Mouse (Mus musculus) fibroblast of lung, adult 2 months (primary cell): ENCODE results near the gene Tbc1d5.
A peak's percentile ranks its signal among the peaks of the same experiment; 100 is the strongest.

ENCODE experiments used
- DNase-seq: peaks from one replicate; pipeline ENCODE4 v3.0.0-alpha.2; 2011; ENCODE audit warnings: low read depth

Gene Tbc1d5

DNA sequence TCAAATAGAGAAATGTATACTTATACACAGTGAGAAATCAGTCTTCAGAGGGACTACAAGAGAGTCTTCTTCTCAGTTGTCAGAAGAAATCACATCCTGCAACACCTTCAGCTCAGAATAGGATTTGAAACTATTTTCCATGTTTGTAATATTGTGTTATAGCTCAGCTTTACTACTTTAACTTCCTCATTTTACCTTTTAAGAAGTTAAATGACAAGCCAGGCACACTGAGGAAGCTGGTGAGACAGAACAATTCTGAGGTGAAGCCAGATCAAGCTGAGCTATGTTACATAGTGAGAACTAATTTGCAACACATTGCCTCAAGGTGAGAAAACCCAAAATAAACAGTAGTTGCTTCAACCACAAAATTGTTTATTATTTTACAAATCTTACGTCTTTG is 135.3 kb downstream of the Tbc1d5 start:
- DNase-seq = no peak

DNA sequence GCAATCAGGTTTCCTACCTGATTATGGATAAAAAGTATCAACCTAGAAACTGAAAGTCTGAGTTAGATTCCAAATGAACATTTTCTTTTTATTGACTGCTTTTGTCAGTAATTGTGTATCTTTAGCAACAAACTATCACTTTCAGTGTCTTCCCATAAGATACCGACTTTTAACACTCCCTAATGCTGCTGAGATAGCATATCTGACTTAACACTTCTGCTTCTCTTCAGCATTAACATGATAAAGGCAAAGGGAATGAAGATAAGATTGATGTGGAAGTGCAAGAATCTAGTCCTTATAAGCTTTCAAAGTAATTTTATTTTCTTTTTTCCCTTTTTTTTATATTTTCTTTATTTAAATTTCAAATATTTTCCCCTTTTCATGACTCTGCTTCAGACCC is 138.3 kb downstream of the Tbc1d5 start:
- DNase-seq = no peak

DNA sequence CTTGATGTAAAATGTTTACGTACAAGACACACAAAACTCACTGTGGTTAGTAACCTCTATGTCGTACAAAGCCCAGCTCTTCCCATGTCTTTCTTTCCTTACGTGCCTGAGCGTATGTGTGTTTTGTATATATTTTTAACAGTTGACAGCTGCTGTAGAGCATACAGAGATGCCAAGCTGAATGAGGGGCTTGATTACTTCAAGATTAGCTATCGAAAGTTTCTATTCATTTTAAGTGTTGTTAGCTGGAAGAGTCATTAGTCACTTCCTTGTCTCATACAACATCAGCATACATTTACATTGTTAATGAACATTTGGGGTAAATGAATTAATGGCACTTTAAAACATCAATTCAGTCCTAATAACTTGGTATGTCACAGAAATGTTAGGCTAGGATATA is 155.9 kb downstream of the Tbc1d5 start:
- DNase-seq = no peak

DNA sequence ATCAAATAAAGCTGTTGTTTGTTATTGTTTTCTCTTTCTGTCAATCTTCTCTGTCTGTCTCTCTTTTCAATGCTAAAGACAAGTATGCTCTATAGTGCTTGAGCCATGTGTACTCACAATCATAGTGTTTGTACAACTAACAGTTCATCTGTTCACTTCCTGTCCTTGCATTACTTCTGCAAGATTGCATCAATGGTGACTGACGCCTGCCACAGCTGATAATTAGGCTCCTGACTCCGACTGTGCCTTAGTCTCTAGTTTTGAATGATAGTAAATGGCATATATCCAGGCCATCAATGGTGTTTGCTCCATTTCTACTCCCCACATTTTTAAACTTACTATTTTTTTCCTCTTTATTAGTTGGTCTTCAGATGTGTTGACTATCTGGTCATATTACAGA is 162.8 kb downstream of the Tbc1d5 start:
- no peak for DNase-seq

DNA sequence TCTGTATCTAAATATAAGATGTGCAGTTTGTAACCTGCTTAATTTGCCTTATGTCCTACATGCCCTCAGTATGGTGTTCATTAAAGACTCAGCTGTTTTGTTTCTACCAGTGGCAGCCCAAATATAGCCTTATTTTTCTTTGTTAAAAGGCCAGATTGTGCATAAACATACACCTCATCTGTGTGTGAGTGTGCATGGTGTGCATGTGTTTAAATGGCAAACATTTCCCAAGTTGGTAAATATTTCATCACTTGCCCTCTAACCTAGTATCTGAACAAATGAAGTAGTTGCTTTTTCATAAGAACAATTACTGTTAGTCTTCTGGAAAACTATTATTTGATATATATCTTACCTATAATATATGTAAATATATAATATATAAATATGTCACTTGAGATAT is 165.2 kb downstream of the Tbc1d5 start:
- no peak for DNase-seq

DNA sequence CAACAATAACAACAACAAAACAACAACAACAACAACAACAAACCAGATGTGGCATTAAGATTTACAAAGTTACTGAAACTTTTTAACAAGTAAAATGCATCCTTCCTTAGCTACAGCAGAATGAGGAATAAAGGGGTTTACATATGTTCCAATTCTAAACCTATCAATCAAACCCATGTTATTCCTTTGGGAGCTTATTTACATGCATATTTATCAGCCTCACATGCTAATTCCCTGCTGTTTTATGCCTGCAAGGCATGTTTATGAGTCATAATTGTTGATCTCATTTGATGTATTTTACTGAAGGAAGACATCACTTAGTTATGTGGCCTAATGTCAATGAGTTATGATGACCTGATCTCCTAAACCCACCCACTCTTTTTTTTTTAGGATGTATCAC is 176.0 kb downstream of the Tbc1d5 start:
- no peak for DNase-seq

DNA sequence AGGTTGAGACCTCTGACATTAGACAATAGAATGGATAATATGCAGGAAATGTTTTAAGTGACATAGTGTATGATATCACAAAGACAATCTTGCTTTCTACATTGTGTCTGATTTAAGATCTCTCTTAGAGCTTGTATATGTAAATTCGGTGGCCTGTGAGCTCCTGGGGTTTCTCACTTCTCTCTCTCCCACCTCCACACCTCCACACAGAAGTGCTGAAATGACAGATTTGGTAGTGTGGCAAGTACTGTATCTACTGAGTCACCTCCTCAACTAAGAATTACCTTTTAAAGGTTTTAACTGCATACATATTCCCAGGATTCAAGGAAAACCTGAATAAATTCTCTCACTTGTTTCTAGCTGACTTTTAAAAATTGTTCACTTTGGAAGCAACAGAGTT is 180.9 kb downstream of the Tbc1d5 start:
- no peak for DNase-seq

DNA sequence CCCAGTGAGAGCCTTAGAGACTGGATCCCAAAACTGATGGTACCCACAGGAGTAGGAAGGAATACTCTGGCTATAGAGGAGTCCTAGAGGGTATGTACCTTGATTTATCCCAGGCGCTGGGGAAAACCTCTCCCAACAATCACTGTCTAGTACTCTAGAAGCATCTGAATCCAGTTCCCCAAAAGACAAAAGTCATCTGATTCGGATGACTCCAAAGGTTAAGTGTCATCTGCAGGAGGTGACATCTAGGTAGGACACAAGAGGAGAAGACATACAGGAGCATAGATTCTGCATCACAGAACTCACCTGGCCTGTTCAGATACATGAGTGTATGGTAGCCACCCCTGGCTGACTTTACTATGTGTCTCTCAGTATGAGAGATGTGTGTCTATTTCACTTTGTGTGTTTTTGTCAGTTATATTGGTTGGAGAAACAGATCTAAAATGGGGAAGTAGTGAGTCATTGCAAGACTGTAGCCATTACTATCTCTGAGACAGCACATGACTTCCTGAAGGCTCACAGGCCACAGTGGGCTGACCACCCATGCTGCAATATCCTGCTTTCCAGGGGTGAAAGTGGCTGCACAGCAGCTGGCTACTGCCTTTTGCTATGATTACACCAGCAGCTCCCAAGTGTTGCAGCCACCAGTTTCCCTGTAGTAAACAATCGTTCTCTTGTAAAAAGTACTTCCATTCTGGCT is 185.7 kb downstream of the Tbc1d5 start:
- peak; percentile 18 for DNase-seq

DNA sequence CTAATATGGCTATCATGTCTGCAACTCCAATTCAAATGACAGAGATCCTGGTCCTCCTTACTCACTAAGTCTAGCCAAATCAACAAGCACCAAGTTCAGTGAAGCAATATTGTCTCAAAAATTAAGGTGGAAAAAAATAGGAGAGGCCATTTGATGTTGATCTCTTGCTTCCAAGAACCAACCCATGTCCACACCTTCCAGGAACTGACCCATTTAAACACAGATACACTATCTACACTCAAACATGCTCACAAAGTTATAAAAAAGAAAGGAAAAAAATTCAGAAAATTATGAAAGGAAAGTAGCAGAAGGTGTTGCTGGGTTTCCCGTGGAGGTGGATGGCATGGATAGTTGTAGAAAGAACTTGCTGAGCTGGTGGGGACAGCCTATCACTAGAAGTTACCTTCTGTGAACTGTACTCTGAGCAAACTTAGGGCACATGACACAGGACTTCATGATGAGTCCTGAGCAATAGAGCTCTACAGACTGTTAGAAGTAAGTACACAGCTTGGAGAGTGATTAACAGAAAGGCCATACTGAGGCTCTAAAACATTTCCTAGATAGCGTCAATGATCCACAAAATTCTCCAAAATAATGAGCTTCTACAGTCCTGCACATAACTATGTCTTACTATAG is 188.3 kb downstream of the Tbc1d5 start:
- DNase-seq = no peak

DNA sequence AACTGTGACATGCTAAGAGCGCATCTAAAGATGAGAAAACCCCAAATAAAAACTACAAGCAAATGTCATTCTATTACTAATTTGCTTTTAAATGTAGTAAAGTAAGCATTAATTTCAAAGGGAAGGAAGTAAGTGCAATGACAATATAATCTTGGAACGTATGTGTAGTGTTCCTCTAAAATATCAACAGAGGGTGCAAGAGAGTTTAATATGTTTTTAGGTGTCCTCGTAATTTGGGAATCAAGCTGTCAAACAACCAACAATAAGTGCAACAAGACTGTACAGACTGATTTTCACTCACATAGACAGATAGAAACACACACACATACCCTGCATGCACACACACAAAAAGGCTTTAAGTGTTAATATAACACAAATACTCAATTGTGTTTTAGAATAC is 191.2 kb downstream of the Tbc1d5 start:
- DNase-seq = no peak

DNA sequence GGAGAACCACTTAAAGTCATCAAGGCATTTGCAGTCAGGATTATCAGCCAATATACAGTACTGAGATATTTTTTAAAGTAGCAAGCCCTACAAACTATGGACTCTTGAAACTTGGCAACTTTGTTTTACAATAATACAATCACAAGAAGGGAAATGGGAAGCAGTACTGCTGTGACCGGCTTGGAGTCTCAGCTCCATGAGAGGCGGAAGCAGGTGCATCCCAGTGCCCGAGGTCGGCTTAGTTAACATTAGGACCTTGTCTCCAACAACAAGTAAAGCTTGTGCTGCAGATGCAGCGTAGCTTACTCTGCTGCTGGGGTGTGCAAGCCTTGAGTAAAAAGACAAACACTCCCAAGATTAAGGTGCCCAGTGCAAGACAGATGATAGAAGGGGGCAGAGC is 197.2 kb downstream of the Tbc1d5 start:
- no peak for DNase-seq

DNA sequence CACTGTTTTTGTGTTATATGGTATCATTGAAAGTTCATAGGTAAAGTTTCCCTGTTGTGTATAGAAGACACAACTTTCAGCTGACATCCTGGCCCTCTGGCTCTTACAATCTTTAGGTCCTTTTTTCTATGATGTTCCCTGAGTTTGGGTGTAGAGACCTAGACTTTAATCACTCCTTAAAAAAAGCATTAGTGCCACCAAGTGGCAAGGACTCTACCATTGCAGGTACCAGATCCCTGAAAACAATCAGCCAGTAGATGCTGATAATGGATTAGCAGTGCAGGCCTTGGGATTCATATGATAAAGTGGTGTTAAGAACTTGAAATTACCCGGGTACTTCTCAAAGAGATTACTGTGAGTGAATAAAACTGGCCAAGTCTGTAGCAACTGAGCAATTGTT is 207.0 kb downstream of the Tbc1d5 start:
- no peak for DNase-seq

DNA sequence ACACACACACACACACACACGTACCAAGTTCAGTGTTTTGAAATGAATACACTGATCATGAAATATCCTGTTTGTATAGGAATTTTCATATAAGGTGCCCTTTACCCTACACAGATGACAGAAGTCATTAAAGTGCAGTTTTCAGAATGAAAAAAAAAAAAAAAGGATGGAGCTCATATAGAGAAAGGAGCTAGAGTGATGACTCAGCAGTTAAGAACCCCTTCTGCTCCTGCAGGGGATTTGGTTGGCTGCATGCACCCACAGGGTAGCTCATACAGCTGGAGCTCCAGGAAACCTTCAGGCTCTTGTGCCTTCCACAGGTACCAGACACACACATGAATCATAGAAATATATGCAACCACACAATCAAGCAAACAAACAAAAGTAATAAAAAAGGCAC is 213.0 kb downstream of the Tbc1d5 start:
- DNase-seq = no peak

DNA sequence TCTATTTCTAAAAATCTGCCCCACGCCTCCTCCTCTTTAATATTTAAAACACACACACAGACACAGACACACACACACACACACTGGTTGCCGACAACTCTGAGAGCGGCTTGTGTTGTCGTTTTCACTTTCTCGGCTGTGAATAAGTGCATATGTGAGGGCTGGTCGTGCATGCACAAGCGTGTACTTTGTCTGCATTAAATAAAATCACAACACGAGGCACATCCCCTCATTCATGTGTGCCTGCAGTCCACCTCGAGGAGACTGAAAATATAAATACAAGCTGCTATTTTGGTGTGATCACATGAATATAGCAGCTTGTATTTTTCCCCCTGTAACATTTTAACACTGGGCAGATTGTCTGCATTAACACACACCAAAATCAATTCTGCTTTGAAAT is 224.8 kb downstream of the Tbc1d5 start:
- no peak for DNase-seq

DNA sequence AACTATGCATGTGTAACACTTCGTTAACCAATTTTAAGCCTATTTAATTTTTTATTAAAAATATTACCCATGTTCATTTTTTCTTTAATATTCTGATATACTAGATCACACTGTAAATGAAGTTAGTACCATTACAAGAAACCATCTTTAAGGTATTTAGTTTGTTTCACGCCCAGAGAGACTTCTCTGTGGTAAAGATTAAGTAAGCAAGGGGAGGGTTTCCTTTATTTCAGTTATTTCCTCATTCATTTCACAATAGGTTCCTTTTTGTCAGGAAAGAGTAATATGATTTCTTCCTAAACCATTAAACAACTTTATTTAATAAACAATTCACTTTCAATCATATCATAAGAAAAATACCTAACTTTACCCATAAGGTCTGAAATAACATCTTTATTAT is 256.8 kb downstream of the Tbc1d5 start:
- DNase-seq = no peak

DNA sequence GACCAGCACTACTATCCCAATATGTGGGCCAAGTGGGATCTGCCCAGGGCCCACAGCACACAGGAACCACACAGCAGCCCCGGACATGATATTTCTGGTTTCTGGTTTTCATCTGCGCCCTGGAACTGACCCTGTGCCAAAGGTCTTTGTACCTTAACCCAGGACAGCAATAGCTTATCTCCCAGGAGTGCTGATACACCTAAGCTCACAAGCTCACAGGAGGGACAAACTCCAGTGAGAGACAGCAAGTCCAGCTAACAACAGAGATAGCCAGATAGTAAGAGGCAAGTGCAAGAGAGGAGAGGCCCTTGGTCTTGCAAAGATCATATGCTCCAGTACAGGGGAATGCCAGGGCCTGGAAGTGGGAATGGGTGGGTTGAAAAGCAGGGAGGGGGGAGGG is 263.9 kb downstream of the Tbc1d5 start:
- no peak for DNase-seq

DNA sequence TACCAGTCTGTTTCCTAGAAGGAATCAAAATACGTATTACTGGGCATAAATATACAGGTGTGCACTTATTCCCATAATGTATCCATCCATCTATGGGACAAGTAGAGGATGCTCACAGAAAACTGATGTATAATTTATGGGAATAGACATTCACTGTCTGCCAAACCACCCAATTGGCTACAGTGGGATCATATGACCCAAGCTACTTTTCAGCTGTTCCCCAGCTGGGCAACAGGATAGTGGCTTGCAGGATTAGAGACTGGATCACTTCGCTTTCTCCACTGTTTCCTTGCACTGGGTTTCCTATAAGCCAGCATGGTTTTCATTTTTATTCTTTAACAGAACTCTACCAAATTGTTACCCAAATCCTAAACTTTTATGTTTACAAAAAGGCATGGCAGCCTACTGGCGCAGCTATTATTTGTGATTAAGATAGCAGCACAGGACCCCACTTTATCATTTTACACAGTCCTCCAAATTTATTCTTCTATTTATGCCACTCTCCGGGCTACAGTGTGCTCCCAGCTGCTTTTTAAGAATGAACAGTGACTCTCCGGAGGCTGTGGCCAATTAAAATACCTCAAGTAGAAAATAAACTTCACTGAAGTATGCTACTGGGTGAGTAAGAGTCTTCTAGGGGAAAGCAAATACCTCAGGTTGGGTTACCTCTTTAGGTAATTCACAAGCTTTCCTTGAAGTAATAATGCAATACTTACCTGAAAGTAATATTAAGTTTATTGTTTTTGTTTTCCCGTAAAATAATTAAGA is 270.4 kb downstream of the Tbc1d5 start:
- no peak for DNase-seq

DNA sequence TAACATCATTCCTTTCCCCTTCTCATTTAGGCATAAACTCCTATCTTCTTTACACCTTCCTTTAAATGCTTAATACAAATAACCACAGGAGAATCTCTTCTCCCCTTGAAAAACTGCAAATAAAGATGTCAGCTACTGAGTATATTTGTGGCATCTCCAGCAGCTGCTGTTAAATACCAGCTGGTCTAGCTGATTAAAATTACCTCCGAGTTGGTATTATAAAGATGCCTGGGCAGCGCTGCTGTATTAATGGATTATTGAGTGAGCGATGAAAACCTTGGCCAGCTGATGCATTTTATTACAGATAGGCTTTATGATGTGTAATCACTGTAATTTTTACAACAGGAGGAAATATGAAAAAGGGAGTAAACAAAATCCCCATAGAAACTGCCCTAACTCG is 271.0 kb downstream of the Tbc1d5 start:
- no peak for DNase-seq

DNA sequence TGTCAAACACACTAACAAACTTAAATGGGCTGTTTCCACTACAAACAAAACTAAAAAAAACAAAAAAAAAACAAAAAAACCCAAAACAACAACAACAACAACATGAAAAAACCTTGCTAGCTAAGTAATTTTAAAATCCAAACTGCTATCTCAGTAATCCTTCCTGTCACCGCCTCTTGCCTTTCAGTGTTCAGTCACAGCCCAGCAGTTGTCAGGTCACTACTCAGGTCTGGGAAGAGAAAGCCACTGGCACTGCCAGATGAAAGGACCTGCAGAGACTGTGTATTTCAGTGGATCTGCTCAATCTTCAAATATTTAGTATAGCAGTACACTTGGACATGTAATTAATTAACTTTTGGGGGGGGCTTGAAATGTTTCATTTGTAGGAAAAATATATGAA is 272.5 kb downstream of the Tbc1d5 start:
- no peak for DNase-seq

DNA sequence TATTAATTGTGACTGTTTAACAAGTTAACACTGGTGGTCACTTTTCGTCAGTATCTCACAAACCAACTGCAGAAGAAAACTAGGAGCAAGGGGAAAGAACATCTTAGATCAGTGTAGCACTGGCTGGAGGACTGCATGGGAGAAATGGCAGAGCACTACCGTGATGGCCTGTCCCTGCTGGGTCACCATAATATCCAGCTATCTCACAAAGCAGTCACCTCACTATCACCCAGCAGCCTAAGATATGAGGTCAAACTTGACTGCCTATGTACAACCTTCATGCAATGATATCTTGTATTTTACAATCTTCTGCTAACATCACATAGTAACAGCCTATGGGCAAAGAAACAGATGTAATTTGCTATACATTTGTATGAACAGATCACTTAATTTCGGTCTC is 274.7 kb downstream of the Tbc1d5 start:
- DNase-seq = no peak

DNA sequence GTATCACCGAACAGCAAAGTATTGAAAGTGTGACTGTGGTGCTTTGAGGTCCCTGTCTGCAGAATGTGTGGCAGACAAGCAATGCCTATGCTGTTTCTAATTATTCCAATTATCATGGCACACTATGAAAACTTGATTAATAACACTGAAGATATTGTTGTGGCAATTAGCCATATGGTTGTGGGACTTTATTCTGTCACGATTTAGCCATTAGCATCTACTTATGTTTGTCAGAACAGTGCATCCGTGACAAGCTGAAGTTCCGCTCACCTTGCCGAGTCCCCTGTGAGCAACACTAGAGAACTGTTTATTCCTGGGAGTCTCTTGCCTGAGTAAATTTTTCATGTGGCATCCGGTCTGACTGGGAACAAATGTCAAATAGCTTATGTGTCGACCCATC is 281.3 kb downstream of the Tbc1d5 start:
- DNase-seq = no peak

DNA sequence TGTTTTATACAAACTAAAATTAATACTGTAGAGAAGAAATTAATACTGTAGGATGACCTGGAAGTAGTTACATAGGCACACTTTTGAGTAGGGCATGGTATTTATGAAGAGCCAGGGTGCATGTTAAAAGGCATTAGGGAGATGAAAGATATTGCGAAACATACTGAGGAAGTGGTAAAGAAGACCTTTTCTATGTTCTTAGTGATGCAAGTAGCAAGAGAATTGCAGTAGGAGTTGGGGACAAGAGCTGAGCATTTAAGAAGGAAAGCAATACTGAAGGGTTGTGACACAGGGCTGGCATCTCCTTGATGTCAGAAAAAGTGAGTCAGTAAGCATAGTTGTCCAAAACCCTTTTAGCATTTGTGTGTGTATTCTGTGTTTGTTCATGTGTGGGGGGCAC is 289.7 kb downstream of the Tbc1d5 start:
- no peak for DNase-seq

DNA sequence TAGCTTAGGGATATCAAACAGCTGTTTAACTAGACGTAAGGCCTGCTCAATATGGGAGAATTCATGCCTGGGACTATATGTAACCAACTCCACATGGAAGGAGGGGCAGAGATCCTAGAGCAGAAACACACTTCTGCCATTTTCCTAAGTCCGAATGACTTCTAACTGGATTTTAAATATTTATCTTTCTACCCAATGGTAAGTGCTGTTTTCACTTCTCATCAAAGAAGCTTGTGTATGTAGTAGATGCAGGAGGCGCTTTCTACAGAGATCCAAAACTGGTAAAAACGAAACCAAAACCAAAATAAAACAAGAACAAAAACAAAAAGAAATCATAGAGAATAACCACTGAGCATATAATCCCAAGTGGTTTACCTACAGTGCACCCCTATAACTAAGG is 299.2 kb downstream of the Tbc1d5 start:
- DNase-seq = no peak

DNA sequence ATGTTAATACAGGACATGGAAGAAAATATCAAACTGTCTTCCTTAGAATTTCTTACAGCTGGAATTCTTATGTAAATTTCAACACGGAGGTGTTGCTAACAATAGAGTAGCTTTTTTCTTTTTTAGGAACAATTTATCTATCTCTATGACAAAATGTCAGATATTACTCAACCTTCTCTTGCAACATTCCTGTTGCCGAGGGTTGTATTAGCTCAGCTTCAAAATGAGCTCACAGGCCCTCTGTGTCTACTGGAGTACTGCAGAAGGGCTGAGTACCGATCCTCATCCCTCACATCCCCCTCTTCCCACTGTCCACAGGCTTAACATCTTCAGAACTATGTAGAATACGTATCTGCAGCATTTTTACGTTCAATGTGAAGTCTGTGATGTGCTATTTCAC is 302.7 kb downstream of the Tbc1d5 start:
- DNase-seq = no peak
